Mouse (Mus musculus): ENCODE results near the gene Pklr. TPM values are rescaled to one million over a fixed set of nuclear protein-coding genes. Genes with fewer than 3 reads are reported as not detected.

The Pklr gene
- polyA plus RNA-seq, 1 experiment from 2014 or later = 91.8 TPM

DNA sequence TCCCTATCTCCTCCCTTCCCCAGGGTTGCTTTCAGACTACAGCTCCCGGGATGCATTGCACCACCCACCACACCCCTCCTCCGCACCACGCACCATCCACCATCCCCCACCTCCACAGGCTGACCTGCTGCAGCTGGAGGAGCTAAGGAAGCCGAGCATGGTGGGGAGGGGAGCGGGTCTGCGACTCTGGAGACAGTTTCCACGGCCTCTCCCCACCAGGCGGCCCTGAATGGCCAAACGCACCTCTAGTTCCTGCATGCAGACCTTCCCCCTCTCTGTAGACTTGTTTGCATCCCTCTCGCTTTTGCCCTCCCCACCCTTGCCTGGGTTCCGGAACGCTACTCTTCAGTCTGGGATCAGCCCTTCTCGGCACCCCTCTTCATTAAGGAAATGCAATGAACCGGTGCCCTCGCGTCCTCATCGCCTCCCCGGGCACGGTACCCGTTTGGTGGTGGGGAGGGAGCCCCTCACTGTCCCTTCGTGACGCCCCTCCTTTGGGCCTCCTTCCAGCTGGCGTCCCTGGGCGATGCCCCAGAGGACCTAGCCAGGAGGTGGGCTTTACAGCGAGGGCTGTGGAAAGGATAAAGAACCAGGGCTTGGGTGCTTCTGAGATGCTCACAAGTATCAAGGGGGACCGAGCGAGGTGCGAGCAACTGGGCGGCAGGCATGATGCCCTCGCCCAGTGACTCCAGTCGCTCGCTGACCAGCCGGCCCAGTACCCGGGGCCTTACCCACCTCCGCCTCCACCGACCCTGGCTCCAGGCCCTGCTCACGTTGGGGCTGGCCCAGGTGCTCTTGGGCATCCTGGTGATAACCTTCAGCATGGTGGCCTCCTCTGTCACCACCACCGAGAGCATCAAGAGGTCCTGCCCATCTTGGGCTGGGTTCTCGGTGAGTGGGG, 47.4 kb downstream of the Pklr start, which contains the start of gene Fam189b:
Gene Fam189b (plus strand): TSS at position 86 of the 901 bp plus-strand sequence.
- Histone ChIP-seq H3K4me2 (replicated peaks; ENCODE audit: low read depth) (peak within 1 kb of the TSS; percentile 88), H3K4me1 (replicated peaks; ENCODE audit: control insufficient read depth, insufficient read depth, low read length) (0 out of 2 replicates have a peak, but pooled peaks cover 3% of the 10 kb centered on the region), H3K36me3 (ENCODE audit: control insufficient read depth, insufficient read depth) (peaks cover 28% of the 10 kb centered on the region), H3K9me3 (ENCODE audit: control insufficient read depth) (no peaks in the 10 kb centered on the region), H3K27ac (ENCODE audit: low read depth, low read length) (no peak within 1 kb of the TSS; the same call in 1 of the 2 replicates), H3K27me3 (replicated peaks; ENCODE audit: control insufficient read depth, insufficient read depth, low read length) (no peaks in the 10 kb centered on the region), H3K9ac (ENCODE audit: low read depth, low read length) (peak within 1 kb of the TSS; percentile 45), H3K4me3 (ENCODE audit: low read depth, low read length) (peak within 1 kb of the TSS; percentile 63)
- TF ChIP-seq CTCF (IDR thresholded peaks at IDR 0.05; ENCODE audit: low read depth) = no peak; the same call in 1 of the 2 replicates
- 6% methylated on average over 39 of the region's 39 CpGs for WGBS
- peak; percentile 83 for ATAC-seq

DNA sequence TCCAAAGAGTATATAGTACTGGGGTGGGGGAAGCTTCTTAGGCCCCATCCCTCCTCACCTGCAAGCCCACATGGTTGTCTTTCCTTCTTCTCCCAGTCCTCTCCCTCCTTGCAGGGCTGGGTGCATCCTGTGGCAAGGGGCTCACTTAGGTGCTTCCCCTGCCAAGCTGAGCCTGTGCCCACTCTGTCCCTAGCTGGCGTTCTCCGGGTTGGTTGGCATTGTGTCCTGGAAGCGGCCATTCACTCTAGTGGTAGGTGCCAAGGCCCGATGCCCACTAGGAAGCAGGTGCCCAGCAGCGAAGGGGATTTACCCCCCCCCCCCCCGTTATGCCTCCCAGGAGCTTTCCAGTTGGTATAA, 48.0 kb downstream of the Pklr start:
- Histone ChIP-seq H3K4me1 (replicated peaks; ENCODE audit: control insufficient read depth, insufficient read depth, low read length) (no peaks in the 10 kb centered on the region), H3K27me3 (replicated peaks; ENCODE audit: control insufficient read depth, insufficient read depth, low read length) (no peaks in the 10 kb centered on the region), H3K4me3 (ENCODE audit: low read depth, low read length) (peak overlapping the region; percentile 63), H3K4me2 (replicated peaks; ENCODE audit: low read depth) (peak overlapping the region; percentile 88), H3K27ac (ENCODE audit: low read depth, low read length) (no peak overlapping the region), H3K36me3 (ENCODE audit: control insufficient read depth, insufficient read depth) (peaks cover 28% of the 10 kb centered on the region), H3K9me3 (ENCODE audit: control insufficient read depth) (no peaks in the 10 kb centered on the region), H3K9ac (ENCODE audit: low read depth, low read length) (peak overlapping the region; percentile 45)
- no peak for TF ChIP-seq CTCF (IDR thresholded peaks at IDR 0.05; ENCODE audit: low read depth)
- 78% methylated on average over 6 of the region's 6 CpGs for WGBS
- no peak for ATAC-seq

GRCm38 (mm10) chr3:89187197-89187596, 51.3 kb downstream of the Pklr start:
- H3K9ac ChIP-seq (ENCODE audit: low read depth, low read length) = no peak overlapping the region
- H3K27ac ChIP-seq (ENCODE audit: low read depth, low read length) = no peak overlapping the region
- H3K4me1 ChIP-seq (replicated peaks; ENCODE audit: control insufficient read depth, insufficient read depth, low read length) = no peaks in the 10 kb centered on the region
- no peak overlapping the region for H3K4me3 ChIP-seq (ENCODE audit: low read depth, low read length)
- 71% methylated on average over 23 of the region's 23 CpGs for WGBS
- ATAC-seq = no peak
- H3K27me3 ChIP-seq (replicated peaks; ENCODE audit: control insufficient read depth, insufficient read depth, low read length) = no peaks in the 10 kb centered on the region
- peaks cover 2% of the 10 kb centered on the region for H3K36me3 ChIP-seq (ENCODE audit: control insufficient read depth, insufficient read depth)
- H3K4me2 ChIP-seq (replicated peaks; ENCODE audit: low read depth) = no peak overlapping the region
- no peaks in the 10 kb centered on the region for H3K9me3 ChIP-seq (ENCODE audit: control insufficient read depth)
- no peak for TF ChIP-seq CTCF (IDR thresholded peaks at IDR 0.05; ENCODE audit: low read depth)

DNA sequence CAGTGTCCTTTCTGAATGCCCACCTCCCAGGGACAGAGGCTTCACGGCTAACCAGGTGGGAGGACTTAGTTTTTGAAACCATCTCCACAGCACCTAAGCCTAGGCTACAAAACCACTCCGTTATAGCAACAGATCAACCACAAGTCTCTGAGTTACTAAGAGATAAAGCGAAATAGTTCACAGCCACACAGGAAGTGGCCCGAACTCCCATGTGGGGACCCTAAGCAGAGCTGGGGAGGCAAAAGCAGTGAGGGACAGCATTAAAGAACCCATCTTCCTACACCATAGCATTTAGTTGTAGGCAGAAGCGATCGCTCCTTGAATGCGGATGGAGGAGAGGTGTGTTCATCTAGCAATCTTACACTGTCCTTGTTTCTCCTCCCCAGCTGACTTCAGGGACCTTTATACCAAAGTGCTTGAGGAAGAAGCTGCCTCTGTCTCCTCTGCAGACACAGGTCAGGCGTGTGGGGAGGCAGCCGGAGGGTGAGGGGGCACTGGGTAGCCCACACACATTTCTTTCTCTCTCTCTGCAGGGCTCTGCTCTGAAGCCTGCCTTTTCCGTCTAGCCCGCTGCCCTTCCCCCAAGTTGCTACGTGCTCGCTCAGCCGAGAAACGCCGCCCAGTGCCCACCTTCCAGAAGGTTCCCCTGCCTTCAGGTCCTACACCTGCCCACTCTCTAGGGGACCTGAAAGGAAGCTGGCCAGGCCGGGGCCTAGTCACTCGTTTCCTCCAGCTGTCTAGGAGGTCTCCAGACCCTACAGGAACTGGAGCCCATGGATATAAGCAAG, 51.9 kb downstream of the Pklr start:
- TF ChIP-seq CTCF (IDR thresholded peaks at IDR 0.05; ENCODE audit: low read depth) = no peak
- no peaks in the 10 kb centered on the region for H3K4me1 ChIP-seq (replicated peaks; ENCODE audit: control insufficient read depth, insufficient read depth, low read length)
- no peak for ATAC-seq
- whole genome bisulfite sequencing = 89% methylated on average over 18 of the region's 18 CpGs
- no peaks in the 10 kb centered on the region for H3K36me3 ChIP-seq (ENCODE audit: control insufficient read depth, insufficient read depth)
- H3K9me3 ChIP-seq (ENCODE audit: control insufficient read depth) = no peaks in the 10 kb centered on the region
- H3K9ac ChIP-seq (ENCODE audit: low read depth, low read length) = no peak overlapping the region
- no peak overlapping the region for H3K27ac ChIP-seq (ENCODE audit: low read depth, low read length)
- H3K4me3 ChIP-seq (ENCODE audit: low read depth, low read length) = no peak overlapping the region
- H3K27me3 ChIP-seq (replicated peaks; ENCODE audit: control insufficient read depth, insufficient read depth, low read length) = no peaks in the 10 kb centered on the region
- no peak overlapping the region for H3K4me2 ChIP-seq (replicated peaks; ENCODE audit: low read depth)

- no peaks in the 10 kb centered on the region for H3K9me3 ChIP-seq (ENCODE audit: control insufficient read depth)
- H3K9ac ChIP-seq (ENCODE audit: low read depth, low read length) = no peak overlapping the region
- ATAC-seq = no peak
- 85% methylated on average over 12 of the region's 12 CpGs for WGBS
- H3K4me2 ChIP-seq (replicated peaks; ENCODE audit: low read depth) = no peak overlapping the region
- H3K4me1 ChIP-seq (replicated peaks; ENCODE audit: control insufficient read depth, insufficient read depth, low read length) = no peaks in the 10 kb centered on the region
- H3K4me3 ChIP-seq (ENCODE audit: low read depth, low read length) = no peak overlapping the region
- H3K27ac ChIP-seq (ENCODE audit: low read depth, low read length) = no peak overlapping the region
- TF ChIP-seq CTCF (IDR thresholded peaks at IDR 0.05; ENCODE audit: low read depth) = no peak
- no peaks in the 10 kb centered on the region for H3K36me3 ChIP-seq (ENCODE audit: control insufficient read depth, insufficient read depth)
- no peaks in the 10 kb centered on the region for H3K27me3 ChIP-seq (replicated peaks; ENCODE audit: control insufficient read depth, insufficient read depth, low read length)
Observed at GRCm38 (mm10) chr3:89188478-89188875, 52.5 kb downstream of the Pklr start.

- no peaks in the 10 kb centered on the region for H3K9me3 ChIP-seq (ENCODE audit: control insufficient read depth)
- ATAC-seq = no peak
- TF ChIP-seq CTCF (IDR thresholded peaks at IDR 0.05; ENCODE audit: low read depth) = no peak
- H3K4me1 ChIP-seq (replicated peaks; ENCODE audit: control insufficient read depth, insufficient read depth, low read length) = no peaks in the 10 kb centered on the region
- H3K4me3 ChIP-seq (ENCODE audit: low read depth, low read length) = no peak overlapping the region
- H3K27ac ChIP-seq (ENCODE audit: low read depth, low read length) = no peak overlapping the region
- H3K36me3 ChIP-seq (ENCODE audit: control insufficient read depth, insufficient read depth) = no peaks in the 10 kb centered on the region
- no peak overlapping the region for H3K4me2 ChIP-seq (replicated peaks; ENCODE audit: low read depth)
- H3K9ac ChIP-seq (ENCODE audit: low read depth, low read length) = no peak overlapping the region
- 81% methylated on average over 8 of the region's 8 CpGs for WGBS
- H3K27me3 ChIP-seq (replicated peaks; ENCODE audit: control insufficient read depth, insufficient read depth, low read length) = no peaks in the 10 kb centered on the region
Observed at GRCm38 (mm10) chr3:89190436-89190835, 54.5 kb downstream of the Pklr start.
